Mouse (Mus musculus) midbrain, embryonic 10.5 days (tissue): ENCODE results near the gene Chaf1a. TPM values are rescaled to one million over a fixed set of nuclear protein-coding genes. Genes with fewer than 3 reads are reported as not detected.

Experiments
- DNase-seq: peaks from one replicate; pipeline ENCODE4 v3.0.0-alpha.2; 2017; ENCODE audit warnings: low spot score
- H3K27ac ChIP-seq: fragments of 300-500 bp; sonication (generic); replicated peaks from 2 replicates; pipeline ENCODE4 v1.5.1; 2016; ENCODE audit warnings: mild to moderate bottlenecking
- H3K27me3 ChIP-seq: fragments of 300-500 bp; sonication (generic); 2 replicates; pipeline ENCODE4 v1.6.1; 2016; ENCODE audit warnings: low read depth, mild to moderate bottlenecking; ENCODE audit not compliant: poor library complexity, severe bottlenecking
- H3K36me3 ChIP-seq: fragments of 300-500 bp; sonication (generic); 2 replicates; pipeline ENCODE4 v1.6.1; 2016; ENCODE audit warnings: mild to moderate bottlenecking, moderate library complexity
- H3K4me1 ChIP-seq: fragments of 300-500 bp; sonication (generic); 2 replicates; pipeline ENCODE4 v1.6.1; 2016
- H3K4me3 ChIP-seq: fragments of 300-500 bp; sonication (generic); 2 replicates; pipeline ENCODE4 v1.5.1; 2016; ENCODE audit warnings: mild to moderate bottlenecking, moderate library complexity
- H3K9me3 ChIP-seq: fragments of 300-500 bp; sonication (generic); replicated peaks from 2 replicates; pipeline ENCODE4 v1.6.1; 2016; ENCODE audit warnings: mild to moderate bottlenecking
- WGBS: fragments of 180-500 bp; shearing (Covaris S2); methylation state at CpG from one replicate; pipeline ENCODE4 v1.1.7; 2016; 5-methylcytosine and 5-hydroxymethylcytosine counted together
- polyA plus RNA-seq: library from polyadenylated mRNA; unstranded; fragments of >200 nt; fragmentation: Nextera tagmentation; extraction: Ambion mirVana; gene quantifications from 2 replicates; pipeline ENCODE4 v1.2.1, GENCODE M21; 2016

Gene Chaf1a
- polyA plus RNA-seq, 1 experiment from 2014 or later, result 49.3 TPM

- Histone ChIP-seq H3K9me3 (no peaks in the 10 kb centered on the region), H3K4me3 (no peak overlapping the region), H3K36me3 (peaks cover 7% of the 10 kb centered on the region), H3K27ac (no peak overlapping the region), H3K4me1 (peaks cover 8% of the 10 kb centered on the region; the same call in 1 of the 2 replicates), H3K27me3 (no peaks in the 10 kb centered on the region)
- WGBS, result 87% methylated on average over 6 of the region's 6 CpGs
- DNase-seq, result no peak
Observed at GRCm38 (mm10) chr17:56108334-56109044, 68.2 kb downstream of the Chaf1a start.

DNA sequence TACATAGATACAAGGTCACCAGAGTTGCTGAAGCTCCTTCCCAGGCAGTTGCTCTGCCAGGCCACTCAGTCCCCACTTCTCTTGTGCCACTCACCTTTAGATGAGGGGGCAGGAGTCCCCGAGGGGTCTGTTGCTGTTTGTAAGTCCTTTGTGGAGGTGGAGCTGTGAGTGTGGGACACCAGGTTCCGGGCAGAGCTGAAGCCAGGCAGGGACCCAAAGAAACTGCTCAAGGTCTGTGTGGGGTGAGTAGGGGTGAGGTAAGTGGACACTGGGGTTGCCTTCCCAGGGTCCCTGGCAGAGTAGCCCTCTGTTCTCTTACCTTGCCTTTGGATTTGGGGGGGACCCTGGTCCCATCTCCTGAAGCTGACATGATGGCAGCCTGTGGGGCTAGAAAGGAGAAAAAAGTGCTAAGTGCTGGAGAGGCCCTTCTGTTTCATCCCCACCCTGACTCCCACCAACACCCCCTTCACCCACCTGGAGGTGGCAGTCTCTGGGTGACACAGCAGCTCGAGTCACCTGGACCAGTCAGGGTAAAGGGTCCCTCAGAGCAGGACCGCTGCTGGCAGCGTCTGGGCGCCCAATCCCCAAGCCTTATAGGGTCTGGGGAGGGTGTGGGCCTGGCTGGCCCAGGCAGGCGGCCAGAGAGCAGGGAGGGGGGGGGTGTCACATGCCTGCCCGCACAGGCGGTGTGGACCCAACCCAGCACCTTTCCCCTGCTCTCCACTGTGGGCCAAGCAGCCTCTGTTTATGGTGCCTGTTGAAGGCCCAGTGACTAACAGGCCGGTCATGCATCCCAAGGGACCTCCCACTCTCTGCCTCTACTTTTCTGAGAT is 69.2 kb downstream of the Chaf1a start, which contains the start of gene Plin4:
TSS of gene Plin4 (minus strand) at position 585 of the 833 bp plus-strand sequence.
- no peaks in the 10 kb centered on the region for H3K27me3 ChIP-seq
- peaks cover 10% of the 10 kb centered on the region; the same call in 1 of the 2 replicates for H3K4me1 ChIP-seq
- no peak within 1 kb of the TSS for H3K27ac ChIP-seq
- 63% methylated on average over 8 of the region's 10 CpGs for WGBS
- no peak for DNase-seq
- H3K36me3 ChIP-seq, result no peaks in the 10 kb centered on the region
- H3K4me3 ChIP-seq, result no peak within 1 kb of the TSS
- H3K9me3 ChIP-seq, result no peaks in the 10 kb centered on the region

- Histone ChIP-seq H3K36me3 (no peaks in the 10 kb centered on the region), H3K4me3 (no peak overlapping the region), H3K27me3 (no peaks in the 10 kb centered on the region; the same call in 1 of the 2 replicates), H3K4me1 (peaks cover 10% of the 10 kb centered on the region; the same call in 1 of the 2 replicates), H3K27ac (no peak overlapping the region), H3K9me3 (no peaks in the 10 kb centered on the region)
- WGBS, result 67% methylated on average over 4 of the region's 4 CpGs
- DNase-seq, result no peak
Observed at GRCm38 (mm10) chr17:56110571-56110970, 70.3 kb downstream of the Chaf1a start.

GRCm38 (mm10) chr17:56111021-56111420 is 70.8 kb downstream of the Chaf1a start:
- Histone ChIP-seq H3K27ac (no peak overlapping the region), H3K4me1 (peaks cover 10% of the 10 kb centered on the region; the same call in 1 of the 2 replicates), H3K27me3 (peaks cover 4% of the 10 kb centered on the region), H3K36me3 (no peaks in the 10 kb centered on the region), H3K4me3 (no peak overlapping the region), H3K9me3 (no peaks in the 10 kb centered on the region)
- 70% methylated on average over 1 of the region's 1 CpGs for WGBS
- DNase-seq, result no peak

DNA sequence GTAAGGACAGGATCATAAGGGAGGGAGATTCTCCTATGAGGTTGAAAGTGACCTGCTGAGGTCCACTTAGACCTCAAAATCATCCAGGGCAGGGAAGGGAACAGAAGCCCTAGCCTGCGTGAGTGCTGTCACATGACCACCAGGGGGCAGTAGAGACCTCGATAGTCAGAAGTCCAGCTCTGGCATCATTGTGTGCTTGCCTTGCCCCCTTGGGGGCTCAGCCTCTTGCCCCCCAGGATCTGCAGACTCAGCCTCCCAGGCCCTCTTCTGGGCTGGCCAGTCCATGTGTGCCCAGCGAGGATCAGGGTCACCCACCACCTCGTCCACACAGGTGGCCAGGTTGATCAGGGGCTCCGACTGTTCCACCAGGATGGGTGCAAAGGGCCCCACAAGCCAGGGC is 71.6 kb downstream of the Chaf1a start:
- 38% methylated on average over 5 of the region's 5 CpGs for WGBS
- Histone ChIP-seq H3K9me3 (no peaks in the 10 kb centered on the region), H3K4me1 (peaks cover 10% of the 10 kb centered on the region; the same call in 1 of the 2 replicates), H3K27me3 (peaks cover 12% of the 10 kb centered on the region), H3K4me3 (no peak overlapping the region), H3K36me3 (no peaks in the 10 kb centered on the region), H3K27ac (no peak overlapping the region)
- DNase-seq, result peak; percentile 74

DNA sequence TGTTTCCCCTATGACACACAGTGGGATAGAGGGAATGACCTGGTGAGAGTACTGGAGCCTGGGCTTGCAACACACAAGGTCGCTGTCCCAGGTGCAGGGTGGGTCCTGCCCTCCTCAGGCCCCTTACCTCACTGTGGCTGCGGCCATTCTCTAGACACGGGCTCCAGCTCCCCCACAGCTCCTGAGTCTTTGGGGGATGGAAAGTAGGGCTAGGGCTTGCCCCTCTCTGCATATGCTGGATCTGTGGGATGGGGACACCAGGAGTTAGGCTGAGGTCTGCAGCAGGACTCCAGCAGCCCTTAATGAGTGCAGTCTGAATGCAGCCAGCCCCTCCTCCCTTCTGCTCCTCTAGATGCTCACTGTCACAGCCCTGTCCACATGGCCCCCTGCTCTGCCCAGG is 72.5 kb downstream of the Chaf1a start:
- WGBS, result 69% methylated on average over 3 of the region's 3 CpGs
- peaks cover 17% of the 10 kb centered on the region for H3K4me1 ChIP-seq
- H3K36me3 ChIP-seq, result no peaks in the 10 kb centered on the region
- H3K27me3 ChIP-seq, result peaks cover 20% of the 10 kb centered on the region
- no peak for DNase-seq
- H3K9me3 ChIP-seq, result no peaks in the 10 kb centered on the region
- no peak overlapping the region for H3K27ac ChIP-seq
- no peak overlapping the region for H3K4me3 ChIP-seq

DNA sequence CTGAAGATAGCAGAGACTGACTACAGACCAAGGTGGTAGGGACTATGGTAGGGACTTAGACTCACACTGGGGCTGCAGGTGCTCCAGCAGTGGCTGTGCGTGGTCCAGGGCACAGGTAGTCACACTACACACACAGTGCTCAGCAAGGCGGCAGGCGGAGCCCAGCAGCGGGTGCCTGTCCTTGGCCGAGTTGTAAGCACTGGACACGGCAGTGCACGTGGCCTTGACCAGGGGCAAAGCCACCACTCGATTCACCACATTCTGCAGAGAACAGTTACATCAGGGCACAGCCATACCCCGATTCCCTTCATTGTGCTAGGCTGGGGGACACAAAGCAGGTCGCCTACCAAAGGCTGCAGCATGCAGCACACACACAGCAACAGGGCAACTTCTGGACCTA is 76.0 kb downstream of the Chaf1a start:
- WGBS, result 82% methylated on average over 10 of the region's 10 CpGs
- no peak for DNase-seq
- H3K27me3 ChIP-seq, result peaks cover 53% of the 10 kb centered on the region

GRCm38 (mm10) chr17:56117251-56117710 is 77.0 kb downstream of the Chaf1a start, which contains the start of gene Plin5:
Plin5 (minus strand) TSS chr17:56117596.
- Histone ChIP-seq H3K36me3 (no peaks in the 10 kb centered on the region), H3K4me3 (peak within 1 kb of the TSS; percentile 52), H3K27ac (0 out of 2 replicates have a peak within 1 kb of the TSS, but pooled peaks have one; percentile 14), H3K27me3 (peaks cover 64% of the 10 kb centered on the region), H3K9me3 (peaks cover 6% of the 10 kb centered on the region), H3K4me1 (peaks cover 30% of the 10 kb centered on the region)
- DNase-seq, result peak; percentile 62
- 2% methylated on average over 27 of the region's 27 CpGs for whole genome bisulfite sequencing

More for the DNA sequence above, 76.0 kb downstream of the Chaf1a start:
- Histone ChIP-seq H3K4me1 (peaks cover 30% of the 10 kb centered on the region), H3K27ac (no peak overlapping the region), H3K9me3 (no peaks in the 10 kb centered on the region), H3K4me3 (no peak overlapping the region), H3K36me3 (no peaks in the 10 kb centered on the region)

- 54% methylated on average over 12 of the region's 12 CpGs for WGBS
- peaks cover 27% of the 10 kb centered on the region for H3K4me1 ChIP-seq
- H3K9me3 ChIP-seq, result peaks cover 22% of the 10 kb centered on the region
- H3K27me3 ChIP-seq, result peaks cover 86% of the 10 kb centered on the region
- DNase-seq, result no peak
- H3K4me3 ChIP-seq, result no peak overlapping the region; the same call in 1 of the 2 replicates
- H3K36me3 ChIP-seq, result 0 out of 2 replicates have a peak, but pooled peaks cover 3% of the 10 kb centered on the region
- no peak overlapping the region for H3K27ac ChIP-seq
Observed at GRCm38 (mm10) chr17:56119431-56119830, 79.2 kb downstream of the Chaf1a start.

- 9% methylated on average over 66 of the region's 66 CpGs for WGBS
- peaks cover 94% of the 10 kb centered on the region for H3K27me3 ChIP-seq
Observed at GRCm38 (mm10) chr17:56119981-56120880, 80.0 kb downstream of the Chaf1a start.

DNA sequence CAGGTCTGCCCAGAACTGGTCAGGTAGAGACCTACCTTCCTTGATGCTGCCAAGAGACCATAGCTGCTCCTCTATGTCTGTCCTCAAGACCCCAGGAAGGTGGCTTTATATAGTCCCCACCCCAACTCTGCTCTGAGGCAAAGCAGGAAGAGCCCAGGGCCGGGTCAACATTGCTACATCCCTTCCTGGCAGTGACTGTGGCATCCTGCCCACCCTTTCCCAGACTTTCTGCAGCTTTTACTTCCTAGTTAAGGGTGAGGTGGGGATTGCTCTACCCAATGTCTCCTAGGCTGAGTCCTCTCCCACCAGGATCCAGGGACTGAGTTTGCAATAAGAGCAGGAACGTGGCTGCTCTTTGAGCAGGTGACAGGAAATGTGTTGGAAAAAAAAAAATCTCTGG is 81.6 kb downstream of the Chaf1a start, which contains the start of gene Lrg1:
TSS of gene Lrg1 (minus strand) at position 176 of the 400 bp plus-strand sequence.
- Histone ChIP-seq H3K4me1 (peaks cover 31% of the 10 kb centered on the region), H3K36me3 (0 out of 2 replicates have a peak, but pooled peaks cover 3% of the 10 kb centered on the region), H3K9me3 (peaks cover 22% of the 10 kb centered on the region), H3K27me3 (peaks cover 89% of the 10 kb centered on the region), H3K4me3 (no peak within 1 kb of the TSS; the same call in 1 of the 2 replicates), H3K27ac (no peak within 1 kb of the TSS)
- WGBS, result 70% methylated on average over 2 of the region's 2 CpGs
- no peak for DNase-seq

More at GRCm38 (mm10) chr17:56119981-56120880, 80.0 kb downstream of the Chaf1a start:
- H3K27ac ChIP-seq, result no peak overlapping the region
- DNase-seq, result no peak
- 0 out of 2 replicates have a peak, but pooled peaks cover 3% of the 10 kb centered on the region for H3K36me3 ChIP-seq
- H3K9me3 ChIP-seq, result peaks cover 22% of the 10 kb centered on the region
- peaks cover 31% of the 10 kb centered on the region for H3K4me1 ChIP-seq
- peak overlapping the region; percentile 26 for H3K4me3 ChIP-seq
